Mouse (Mus musculus): ENCODE results near the gene Gtf2a2. TPM values are rescaled to one million over a fixed set of nuclear protein-coding genes. Genes with fewer than 3 reads are reported as not detected.

Gtf2a2 gene
- total and polyA plus RNA-seq, 2 experiments from 2014 or later = 105 to 203 TPM

- TF ChIP-seq CTCF (IDR thresholded peaks at IDR 0.05; ENCODE audit: low read depth) (no peak), EP300 (IDR thresholded peaks at IDR 0.05; ENCODE audit: low read depth) (no peak)
- Histone ChIP-seq H3K4me2 (ENCODE audit: low read depth, low read length) (no peak overlapping the region), H3K36me3 (replicated peaks; ENCODE audit: control insufficient read depth, insufficient read depth, low read length) (peaks cover 41% of the 10 kb centered on the region), H3K4me1 (ENCODE audit: control insufficient read depth, insufficient read depth) (peaks cover 34% of the 10 kb centered on the region), H3K27me3 (ENCODE audit: control insufficient read depth, insufficient read depth, low read length) (no peaks in the 10 kb centered on the region), H3K9me3 (replicated peaks; ENCODE audit: control insufficient read depth, low read length) (no peaks in the 10 kb centered on the region), H3K27ac (ENCODE audit: low read depth) (no peak overlapping the region), H3K9ac (replicated peaks; ENCODE audit: low read depth, low read length) (no peak overlapping the region), H3K4me3 (ENCODE audit: low read depth, low read length) (no peak overlapping the region)
- ATAC-seq (ENCODE audit: insufficient read depth, low read depth) = no peak
- 77% methylated on average over 5 of the region's 5 CpGs for WGBS
- DNase-seq (ENCODE audit: low spot score) = no peak
Measured at GRCm38 (mm10) chr9:69994547-69994946, 17.8 kb upstream of the Gtf2a2 start.

GRCm38 (mm10) chr9:69999318-69999717 is 13.0 kb upstream of the Gtf2a2 start:
- ATAC-seq (ENCODE audit: insufficient read depth, low read depth) (no peak), DNase-seq (ENCODE audit: low spot score) (no peak)
- WGBS = 70% methylated on average over 1 of the region's 1 CpGs
- Histone ChIP-seq H3K4me3 (ENCODE audit: low read depth, low read length) (no peak overlapping the region), H3K27me3 (ENCODE audit: control insufficient read depth, insufficient read depth, low read length) (no peaks in the 10 kb centered on the region), H3K9ac (replicated peaks; ENCODE audit: low read depth, low read length) (no peak overlapping the region), H3K36me3 (replicated peaks; ENCODE audit: control insufficient read depth, insufficient read depth, low read length) (peaks cover 88% of the 10 kb centered on the region), H3K4me1 (ENCODE audit: control insufficient read depth, insufficient read depth) (peaks cover 8% of the 10 kb centered on the region), H3K27ac (ENCODE audit: low read depth) (no peak overlapping the region), H3K4me2 (ENCODE audit: low read depth, low read length) (no peak overlapping the region), H3K9me3 (replicated peaks; ENCODE audit: control insufficient read depth, low read length) (no peaks in the 10 kb centered on the region)
- no peak for TF ChIP-seq EP300 (IDR thresholded peaks at IDR 0.05; ENCODE audit: low read depth)
- no peak for TF ChIP-seq CTCF (IDR thresholded peaks at IDR 0.05; ENCODE audit: low read depth)

- no peak overlapping the region for H3K4me2 ChIP-seq (ENCODE audit: low read depth, low read length)
- H3K27ac ChIP-seq (ENCODE audit: low read depth) = no peak overlapping the region
- H3K9me3 ChIP-seq (replicated peaks; ENCODE audit: control insufficient read depth, low read length) = no peaks in the 10 kb centered on the region
- H3K27me3 ChIP-seq (ENCODE audit: control insufficient read depth, insufficient read depth, low read length) = no peaks in the 10 kb centered on the region
- 86% methylated on average over 10 of the region's 10 CpGs for WGBS
- no peaks in the 10 kb centered on the region for H3K4me1 ChIP-seq (ENCODE audit: control insufficient read depth, insufficient read depth)
- TF ChIP-seq EP300 (IDR thresholded peaks at IDR 0.05; ENCODE audit: low read depth) = no peak
- no peak for TF ChIP-seq CTCF (IDR thresholded peaks at IDR 0.05; ENCODE audit: low read depth)
- DNase-seq (ENCODE audit: low spot score) (no peak), ATAC-seq (ENCODE audit: insufficient read depth, low read depth) (no peak)
- peaks cover 85% of the 10 kb centered on the region for H3K36me3 ChIP-seq (replicated peaks; ENCODE audit: control insufficient read depth, insufficient read depth, low read length)
- no peak overlapping the region for H3K9ac ChIP-seq (replicated peaks; ENCODE audit: low read depth, low read length)
- H3K4me3 ChIP-seq (ENCODE audit: low read depth, low read length) = no peak overlapping the region
Measured at GRCm38 (mm10) chr9:70003516-70003915, 8.8 kb upstream of the Gtf2a2 start.

GRCm38 (mm10) chr9:70006984-70007383 is 5.4 kb upstream of the Gtf2a2 start:
- 81% methylated on average over 5 of the region's 5 CpGs for WGBS
- Histone ChIP-seq H3K9me3 (replicated peaks; ENCODE audit: control insufficient read depth, low read length) (no peaks in the 10 kb centered on the region), H3K36me3 (replicated peaks; ENCODE audit: control insufficient read depth, insufficient read depth, low read length) (peaks cover 70% of the 10 kb centered on the region), H3K27me3 (ENCODE audit: control insufficient read depth, insufficient read depth, low read length) (no peaks in the 10 kb centered on the region), H3K4me2 (ENCODE audit: low read depth, low read length) (no peak overlapping the region), H3K27ac (ENCODE audit: low read depth) (no peak overlapping the region), H3K4me3 (ENCODE audit: low read depth, low read length) (no peak overlapping the region), H3K4me1 (ENCODE audit: control insufficient read depth, insufficient read depth) (no peaks in the 10 kb centered on the region; the same call in 1 of the 2 replicates), H3K9ac (replicated peaks; ENCODE audit: low read depth, low read length) (no peak overlapping the region)
- ATAC-seq (ENCODE audit: insufficient read depth, low read depth) (no peak), DNase-seq (ENCODE audit: low spot score) (no peak)
- TF ChIP-seq CTCF (IDR thresholded peaks at IDR 0.05; ENCODE audit: low read depth) (no peak), EP300 (IDR thresholded peaks at IDR 0.05; ENCODE audit: low read depth) (no peak)

GRCm38 (mm10) chr9:70007506-70008248 is 4.7 kb upstream of the Gtf2a2 start:
- no peaks in the 10 kb centered on the region for H3K9me3 ChIP-seq (replicated peaks; ENCODE audit: control insufficient read depth, low read length)
- ATAC-seq (ENCODE audit: insufficient read depth, low read depth) (no peak), DNase-seq (ENCODE audit: low spot score) (no peak)
- no peak overlapping the region for H3K27ac ChIP-seq (ENCODE audit: low read depth)
- H3K4me2 ChIP-seq (ENCODE audit: low read depth, low read length) = no peak overlapping the region
- TF ChIP-seq EP300 (IDR thresholded peaks at IDR 0.05; ENCODE audit: low read depth) (no peak), CTCF (IDR thresholded peaks at IDR 0.05; ENCODE audit: low read depth) (no peak)
- no peaks in the 10 kb centered on the region for H3K27me3 ChIP-seq (ENCODE audit: control insufficient read depth, insufficient read depth, low read length)
- peaks cover 63% of the 10 kb centered on the region for H3K36me3 ChIP-seq (replicated peaks; ENCODE audit: control insufficient read depth, insufficient read depth, low read length)
- whole genome bisulfite sequencing = 85% methylated on average over 14 of the region's 14 CpGs
- H3K4me3 ChIP-seq (ENCODE audit: low read depth, low read length) = no peak overlapping the region
- H3K4me1 ChIP-seq (ENCODE audit: control insufficient read depth, insufficient read depth) = no peaks in the 10 kb centered on the region; the same call in 1 of the 2 replicates
- H3K9ac ChIP-seq (replicated peaks; ENCODE audit: low read depth, low read length) = no peak overlapping the region

Measured in heart, postnatal 0 days (tissue).